Mouse (Mus musculus) embryonic facial prominence, embryonic 10.5 days (tissue): ENCODE data around the gene Spink4. TPM values are rescaled to one million over a fixed set of nuclear protein-coding genes. Genes with fewer than 3 reads are reported as not detected.

Experiments
- DNase-seq: peaks from one replicate; pipeline ENCODE4 v3.0.0-alpha.2; 2017; ENCODE audit warnings: low spot score
- H3K27ac ChIP-seq: fragments of 300-500 bp; sonication (generic); replicated peaks from 2 replicates; pipeline ENCODE4 v1.5.1; 2016; ENCODE audit warnings: mild to moderate bottlenecking
- H3K27me3 ChIP-seq: fragments of 300-500 bp; sonication (generic); replicated peaks from 2 replicates; pipeline ENCODE4 v1.6.1; 2016; ENCODE audit warnings: low read depth, mild to moderate bottlenecking; ENCODE audit not compliant: poor library complexity, severe bottlenecking
- H3K36me3 ChIP-seq: fragments of 300-500 bp; sonication (generic); replicated peaks from 2 replicates; pipeline ENCODE4 v1.6.1; 2016; ENCODE audit warnings: mild to moderate bottlenecking, moderate library complexity
- H3K4me1 ChIP-seq: fragments of 300-500 bp; sonication (generic); 2 replicates; pipeline ENCODE4 v1.6.1; 2016
- H3K4me3 ChIP-seq: fragments of 300-500 bp; sonication (generic); 2 replicates; pipeline ENCODE4 v1.5.1; 2016; ENCODE audit warnings: mild to moderate bottlenecking, moderate library complexity
- H3K9me3 ChIP-seq: fragments of 300-500 bp; sonication (generic); 2 replicates; pipeline ENCODE4 v1.6.1; 2016; ENCODE audit warnings: mild to moderate bottlenecking
- WGBS: fragments of 180-500 bp; shearing (Covaris S2); methylation state at CpG from one replicate; pipeline ENCODE4 v1.1.7; 2016; 5-methylcytosine and 5-hydroxymethylcytosine counted together
- polyA plus RNA-seq: library from polyadenylated mRNA; unstranded; fragments of >200 nt; fragmentation: Nextera tagmentation; extraction: Ambion mirVana; gene quantifications from 2 replicates; pipeline ENCODE4 v1.2.1, GENCODE M21; 2016

Spink4 gene
- polyA plus RNA-seq, 1 experiment from 2014 or later = not detected

GRCm38 (mm10) chr4:40885883-40886282 lies 34.0 kb upstream of the Spink4 start:
- no peak for DNase-seq
- Histone ChIP-seq H3K27ac (no peak overlapping the region), H3K4me1 (peaks cover 9% of the 10 kb centered on the region; the same call in 1 of the 2 replicates), H3K4me3 (no peak overlapping the region), H3K27me3 (no peaks in the 10 kb centered on the region), H3K9me3 (no peaks in the 10 kb centered on the region), H3K36me3 (no peaks in the 10 kb centered on the region)
- 79% methylated on average over 4 of the region's 4 CpGs for WGBS

GRCm38 (mm10) chr4:40888839-40889238 lies 31.0 kb upstream of the Spink4 start:
- Histone ChIP-seq H3K27me3 (no peaks in the 10 kb centered on the region), H3K9me3 (no peaks in the 10 kb centered on the region), H3K27ac (no peak overlapping the region), H3K36me3 (no peaks in the 10 kb centered on the region), H3K4me1 (peaks cover 9% of the 10 kb centered on the region; the same call in 1 of the 2 replicates), H3K4me3 (no peak overlapping the region)
- no peak for DNase-seq
- WGBS = 79% methylated on average over 11 of the region's 11 CpGs

- Histone ChIP-seq H3K4me1 (peaks cover 9% of the 10 kb centered on the region; the same call in 1 of the 2 replicates), H3K27ac (no peak overlapping the region), H3K36me3 (no peaks in the 10 kb centered on the region), H3K9me3 (no peaks in the 10 kb centered on the region), H3K4me3 (no peak overlapping the region), H3K27me3 (no peaks in the 10 kb centered on the region)
- no peak for DNase-seq
- WGBS = 42% methylated on average over 3 of the region's 3 CpGs
Measured at GRCm38 (mm10) chr4:40889252-40889651, 30.6 kb upstream of the Spink4 start.

GRCm38 (mm10) chr4:40889983-40890382 lies 29.9 kb upstream of the Spink4 start:
- no peak overlapping the region for H3K27ac ChIP-seq
- peaks cover 9% of the 10 kb centered on the region; the same call in 1 of the 2 replicates for H3K4me1 ChIP-seq
- no peak for DNase-seq
- no peaks in the 10 kb centered on the region for H3K27me3 ChIP-seq
- H3K9me3 ChIP-seq = no peaks in the 10 kb centered on the region
- WGBS = 89% methylated on average over 4 of the region's 4 CpGs
- H3K4me3 ChIP-seq = no peak overlapping the region
- H3K36me3 ChIP-seq = no peaks in the 10 kb centered on the region

- Histone ChIP-seq H3K36me3 (no peaks in the 10 kb centered on the region), H3K27me3 (no peaks in the 10 kb centered on the region), H3K27ac (no peak overlapping the region), H3K4me3 (no peak overlapping the region), H3K9me3 (no peaks in the 10 kb centered on the region), H3K4me1 (peaks cover 9% of the 10 kb centered on the region; the same call in 1 of the 2 replicates)
- no peak for DNase-seq
- 81% methylated on average over 5 of the region's 5 CpGs for WGBS
Measured at GRCm38 (mm10) chr4:40891206-40891605, 28.6 kb upstream of the Spink4 start.

- H3K27me3 ChIP-seq = no peaks in the 10 kb centered on the region
- H3K9me3 ChIP-seq = no peaks in the 10 kb centered on the region
- H3K36me3 ChIP-seq = no peaks in the 10 kb centered on the region
- WGBS = 91% methylated on average over 3 of the region's 3 CpGs
- no peak overlapping the region for H3K27ac ChIP-seq
- no peak for DNase-seq
- H3K4me3 ChIP-seq = no peak overlapping the region
- H3K4me1 ChIP-seq = 0 out of 2 replicates have a peak, but pooled peaks cover 4% of the 10 kb centered on the region
Measured at GRCm38 (mm10) chr4:40895118-40895517, 24.7 kb upstream of the Spink4 start.

- H3K4me3 ChIP-seq = no peak overlapping the region
- WGBS = 91% methylated on average over 2 of the region's 2 CpGs
- no peaks in the 10 kb centered on the region for H3K4me1 ChIP-seq
- H3K36me3 ChIP-seq = no peaks in the 10 kb centered on the region
- no peak for DNase-seq
- H3K9me3 ChIP-seq = no peaks in the 10 kb centered on the region
- H3K27ac ChIP-seq = no peak overlapping the region
- no peaks in the 10 kb centered on the region for H3K27me3 ChIP-seq
Measured at GRCm38 (mm10) chr4:40895646-40896045, 24.2 kb upstream of the Spink4 start.

- no peak overlapping the region; the same call in 1 of the 2 replicates for H3K27ac ChIP-seq
- no peaks in the 10 kb centered on the region for H3K27me3 ChIP-seq
- H3K36me3 ChIP-seq = no peaks in the 10 kb centered on the region
- no peaks in the 10 kb centered on the region for H3K9me3 ChIP-seq
- H3K4me1 ChIP-seq = no peaks in the 10 kb centered on the region
- H3K4me3 ChIP-seq = no peak overlapping the region
- DNase-seq = no peak
- 80% methylated on average over 6 of the region's 6 CpGs for WGBS
Measured at GRCm38 (mm10) chr4:40898476-40899044, 21.3 kb upstream of the Spink4 start.

- no peaks in the 10 kb centered on the region for H3K4me1 ChIP-seq
- no peak overlapping the region for H3K27ac ChIP-seq
- H3K4me3 ChIP-seq = no peak overlapping the region
- no peaks in the 10 kb centered on the region for H3K36me3 ChIP-seq
- DNase-seq = no peak
- H3K27me3 ChIP-seq = no peaks in the 10 kb centered on the region
- no peaks in the 10 kb centered on the region for H3K9me3 ChIP-seq
- 70% methylated on average over 2 of the region's 2 CpGs for WGBS
Measured at GRCm38 (mm10) chr4:40899264-40899663, 20.6 kb upstream of the Spink4 start.

- H3K4me1 ChIP-seq = peaks cover 2% of the 10 kb centered on the region; the same call in 1 of the 2 replicates
- no peak overlapping the region for H3K4me3 ChIP-seq
- no peaks in the 10 kb centered on the region for H3K27me3 ChIP-seq
- no peaks in the 10 kb centered on the region for H3K9me3 ChIP-seq
- WGBS = 90% methylated on average over 3 of the region's 3 CpGs
- H3K36me3 ChIP-seq = no peaks in the 10 kb centered on the region
- no peak overlapping the region for H3K27ac ChIP-seq
- DNase-seq = no peak
Measured at GRCm38 (mm10) chr4:40900071-40900470, 19.8 kb upstream of the Spink4 start.

- no peak for DNase-seq
- Histone ChIP-seq H3K36me3 (no peaks in the 10 kb centered on the region), H3K9me3 (no peaks in the 10 kb centered on the region), H3K4me1 (peaks cover 2% of the 10 kb centered on the region; the same call in 1 of the 2 replicates), H3K27me3 (no peaks in the 10 kb centered on the region), H3K27ac (no peak overlapping the region), H3K4me3 (no peak overlapping the region)
- 86% methylated on average over 4 of the region's 4 CpGs for WGBS
Measured at GRCm38 (mm10) chr4:40900612-40901011, 19.2 kb upstream of the Spink4 start.

GRCm38 (mm10) chr4:40906298-40906697 lies 13.6 kb upstream of the Spink4 start:
- 49% methylated on average over 1 of the region's 1 CpGs for WGBS
- Histone ChIP-seq H3K27me3 (no peaks in the 10 kb centered on the region), H3K9me3 (no peaks in the 10 kb centered on the region), H3K4me1 (peaks cover 8% of the 10 kb centered on the region; the same call in 1 of the 2 replicates), H3K36me3 (no peaks in the 10 kb centered on the region), H3K27ac (no peak overlapping the region), H3K4me3 (no peak overlapping the region)
- DNase-seq = no peak

- Histone ChIP-seq H3K27me3 (no peaks in the 10 kb centered on the region), H3K9me3 (no peaks in the 10 kb centered on the region), H3K4me1 (peaks cover 8% of the 10 kb centered on the region; the same call in 1 of the 2 replicates), H3K27ac (no peak overlapping the region), H3K36me3 (no peaks in the 10 kb centered on the region), H3K4me3 (no peak overlapping the region)
- WGBS = 54% methylated on average over 20 of the region's 20 CpGs
- DNase-seq = no peak
Measured at GRCm38 (mm10) chr4:40908261-40908969, 11.4 kb upstream of the Spink4 start.
